Mouse (Mus musculus): Measurements from ENCODE around the gene Rab5c. TPM values are rescaled to one million over a fixed set of nuclear protein-coding genes. Genes with fewer than 3 reads are reported as not detected.
A peak's percentile ranks its signal among the peaks of the same experiment; 100 is the strongest.

Rab5c gene
- polyA plus RNA-seq, 1 experiment from 2014 or later, result 142 TPM

DNA sequence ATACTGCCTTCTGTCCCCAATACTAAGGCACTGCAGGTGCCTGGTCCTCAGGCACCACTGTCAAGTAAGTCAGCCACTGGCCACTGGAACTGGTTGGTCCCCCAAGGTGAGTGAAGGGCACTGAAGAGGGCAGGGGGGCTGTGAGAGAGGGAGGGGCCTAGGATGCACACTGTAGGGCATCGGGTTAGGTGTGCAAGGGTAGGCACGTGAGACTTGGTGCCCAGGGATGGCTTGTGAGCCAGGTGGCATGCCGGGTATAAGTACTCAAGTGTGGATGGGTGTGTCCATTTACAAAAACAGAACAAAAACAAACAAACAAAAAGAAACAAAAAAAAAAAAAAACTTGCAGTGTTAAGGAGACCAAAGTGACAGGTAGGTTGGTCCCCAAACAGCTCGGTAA is 49.6 kb downstream of the Rab5c start:
- no peaks in the 10 kb centered on the region for H3K9me3 ChIP-seq (replicated peaks; ENCODE audit: control insufficient read depth, low read length)
- 73% methylated on average over 4 of the region's 4 CpGs for WGBS

DNA sequence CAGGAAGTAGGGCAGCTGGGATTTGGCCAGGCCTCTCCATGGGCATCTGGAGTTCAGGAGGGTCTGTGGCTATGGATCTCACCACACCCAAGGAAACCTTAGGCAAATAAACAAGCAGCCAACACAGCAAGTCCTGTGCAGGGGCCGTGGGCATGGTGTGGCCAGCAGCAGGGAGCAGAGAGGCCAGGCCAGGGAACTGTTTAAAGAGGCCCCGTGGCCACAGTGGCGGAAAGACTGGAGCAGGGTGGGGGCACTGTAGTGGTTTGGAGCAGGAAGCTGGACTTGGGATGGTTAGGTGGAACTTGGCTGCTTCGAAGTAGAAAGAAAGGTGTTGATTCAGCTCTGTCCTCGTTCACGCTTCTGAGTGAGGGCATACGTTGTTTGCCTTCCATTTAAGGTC is 50.8 kb downstream of the Rab5c start:
- Histone ChIP-seq H3K9ac (ENCODE audit: low read length) (no peak overlapping the region), H3K4me3 (ENCODE audit: low read depth, low read length) (no peak overlapping the region), H3K4me1 (ENCODE audit: control insufficient read depth, insufficient read depth, low read length) (peaks cover 2% of the 10 kb centered on the region; the same call in 1 of the 2 replicates), H3K36me3 (ENCODE audit: control insufficient read depth, insufficient read depth, low read length) (no peaks in the 10 kb centered on the region), H3K4me2 (ENCODE audit: low read length) (no peak overlapping the region), H3K27ac (ENCODE audit: low read depth, low read length) (no peak overlapping the region), H3K9me3 (replicated peaks; ENCODE audit: control insufficient read depth, low read length) (no peaks in the 10 kb centered on the region), H3K27me3 (replicated peaks; ENCODE audit: control insufficient read depth, insufficient read depth, low read length) (peaks cover 6% of the 10 kb centered on the region; the same call in 1 of the 2 replicates)
- no peak for DNase-seq (ENCODE audit: low spot score)
- 88% methylated on average over 7 of the region's 7 CpGs for WGBS
- no peak for ATAC-seq

More for the DNA sequence above, 49.6 kb downstream of the Rab5c start:
- peaks cover 14% of the 10 kb centered on the region; the same call in 1 of the 2 replicates for H3K27me3 ChIP-seq (replicated peaks; ENCODE audit: control insufficient read depth, insufficient read depth, low read length)
- no peak overlapping the region for H3K27ac ChIP-seq (ENCODE audit: low read depth, low read length)
- no peaks in the 10 kb centered on the region for H3K36me3 ChIP-seq (ENCODE audit: control insufficient read depth, insufficient read depth, low read length)
- H3K4me3 ChIP-seq (ENCODE audit: low read depth, low read length), result no peak overlapping the region
- no peak overlapping the region for H3K9ac ChIP-seq (ENCODE audit: low read length)
- ATAC-seq, result no peak
- peaks cover 3% of the 10 kb centered on the region; the same call in 1 of the 2 replicates for H3K4me1 ChIP-seq (ENCODE audit: control insufficient read depth, insufficient read depth, low read length)
- no peak for DNase-seq (ENCODE audit: low spot score)
- H3K4me2 ChIP-seq (ENCODE audit: low read length), result no peak overlapping the region

DNA sequence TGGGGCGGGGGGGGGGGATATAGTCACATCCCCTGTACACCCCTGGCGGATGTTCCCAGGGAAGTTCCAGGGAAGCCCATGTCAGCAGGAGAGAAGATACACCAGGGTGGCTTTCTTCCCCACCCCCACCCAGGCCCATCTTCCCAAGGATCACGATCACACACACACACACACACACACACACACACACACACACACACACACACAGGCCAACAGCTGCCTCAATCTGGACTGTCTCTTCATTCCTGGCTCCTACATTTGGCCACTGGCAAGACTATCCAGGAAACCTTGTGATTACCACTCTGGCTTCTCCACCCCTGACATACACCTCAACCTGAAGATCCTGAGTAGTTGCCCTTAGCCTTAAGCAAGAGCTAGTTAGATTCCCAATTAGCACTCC is 52.6 kb downstream of the Rab5c start:
- H3K4me1 ChIP-seq (ENCODE audit: control insufficient read depth, insufficient read depth, low read length), result no peaks in the 10 kb centered on the region
- H3K27ac ChIP-seq (ENCODE audit: low read depth, low read length), result no peak overlapping the region
- WGBS, result 90% methylated on average over 3 of the region's 3 CpGs
- H3K9ac ChIP-seq (ENCODE audit: low read length), result no peak overlapping the region
- no peaks in the 10 kb centered on the region for H3K9me3 ChIP-seq (replicated peaks; ENCODE audit: control insufficient read depth, low read length)
- no peak for DNase-seq (ENCODE audit: low spot score)
- no peak overlapping the region for H3K4me2 ChIP-seq (ENCODE audit: low read length)
- H3K36me3 ChIP-seq (ENCODE audit: control insufficient read depth, insufficient read depth, low read length), result no peaks in the 10 kb centered on the region
- no peak overlapping the region for H3K4me3 ChIP-seq (ENCODE audit: low read depth, low read length)
- ATAC-seq, result no peak
- H3K27me3 ChIP-seq (replicated peaks; ENCODE audit: control insufficient read depth, insufficient read depth, low read length), result no peaks in the 10 kb centered on the region

DNA sequence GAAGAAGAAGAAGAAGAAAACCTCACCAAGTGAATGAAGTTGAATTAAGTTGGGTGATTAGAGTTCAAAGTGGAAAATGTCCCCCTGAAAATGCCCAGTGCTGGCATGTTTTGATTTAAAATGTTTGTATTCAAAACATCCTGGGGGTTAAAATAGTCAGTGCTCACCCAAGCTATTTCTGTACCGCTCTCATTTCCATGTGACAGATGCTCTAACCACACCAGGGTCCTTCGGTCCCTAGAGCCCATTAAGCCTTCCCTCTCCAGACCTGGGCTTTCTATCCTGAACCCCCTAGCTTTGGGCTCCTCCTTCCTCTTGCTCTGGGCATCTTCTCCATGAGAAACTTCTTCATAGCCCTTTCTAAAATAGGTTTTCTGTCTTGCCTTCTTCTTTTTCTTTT is 53.9 kb downstream of the Rab5c start:
- Histone ChIP-seq H3K36me3 (ENCODE audit: control insufficient read depth, insufficient read depth, low read length) (no peaks in the 10 kb centered on the region), H3K9ac (ENCODE audit: low read length) (no peak overlapping the region), H3K4me2 (ENCODE audit: low read length) (no peak overlapping the region), H3K4me3 (ENCODE audit: low read depth, low read length) (no peak overlapping the region), H3K27ac (ENCODE audit: low read depth, low read length) (no peak overlapping the region), H3K27me3 (replicated peaks; ENCODE audit: control insufficient read depth, insufficient read depth, low read length) (no peaks in the 10 kb centered on the region), H3K4me1 (ENCODE audit: control insufficient read depth, insufficient read depth, low read length) (no peaks in the 10 kb centered on the region), H3K9me3 (replicated peaks; ENCODE audit: control insufficient read depth, low read length) (no peaks in the 10 kb centered on the region)
- 90% methylated on average over 2 of the region's 2 CpGs for WGBS
- DNase-seq (ENCODE audit: low spot score) (no peak), ATAC-seq (no peak)

DNA sequence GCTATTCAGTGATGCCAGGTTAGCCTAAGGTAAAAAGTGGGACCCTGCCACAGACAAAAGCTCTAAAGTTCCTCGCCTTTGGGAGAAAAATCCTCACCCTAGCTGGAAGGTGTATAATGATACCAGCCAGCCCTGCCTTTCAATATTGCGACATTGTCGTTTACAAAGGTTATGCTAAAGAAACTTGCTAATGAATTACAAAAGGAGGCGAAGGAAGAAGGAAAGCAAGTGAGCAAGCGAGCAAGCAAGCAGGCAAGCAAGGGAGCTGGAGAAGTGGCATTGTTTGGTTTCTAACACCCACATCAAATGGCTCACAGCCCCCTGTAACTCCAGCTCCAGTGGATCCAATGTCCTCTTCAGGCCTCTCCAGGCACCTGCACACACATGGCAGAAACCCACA is 55.5 kb downstream of the Rab5c start:
- Histone ChIP-seq H3K4me2 (ENCODE audit: low read length) (no peak overlapping the region), H3K9ac (ENCODE audit: low read length) (no peak overlapping the region), H3K4me3 (ENCODE audit: low read depth, low read length) (no peak overlapping the region), H3K27ac (ENCODE audit: low read depth, low read length) (no peak overlapping the region), H3K4me1 (ENCODE audit: control insufficient read depth, insufficient read depth, low read length) (no peaks in the 10 kb centered on the region), H3K27me3 (replicated peaks; ENCODE audit: control insufficient read depth, insufficient read depth, low read length) (no peaks in the 10 kb centered on the region), H3K9me3 (replicated peaks; ENCODE audit: control insufficient read depth, low read length) (no peaks in the 10 kb centered on the region), H3K36me3 (ENCODE audit: control insufficient read depth, insufficient read depth, low read length) (no peaks in the 10 kb centered on the region)
- 67% methylated on average over 5 of the region's 5 CpGs for WGBS
- DNase-seq (ENCODE audit: low spot score) (no peak), ATAC-seq (no peak)

DNA sequence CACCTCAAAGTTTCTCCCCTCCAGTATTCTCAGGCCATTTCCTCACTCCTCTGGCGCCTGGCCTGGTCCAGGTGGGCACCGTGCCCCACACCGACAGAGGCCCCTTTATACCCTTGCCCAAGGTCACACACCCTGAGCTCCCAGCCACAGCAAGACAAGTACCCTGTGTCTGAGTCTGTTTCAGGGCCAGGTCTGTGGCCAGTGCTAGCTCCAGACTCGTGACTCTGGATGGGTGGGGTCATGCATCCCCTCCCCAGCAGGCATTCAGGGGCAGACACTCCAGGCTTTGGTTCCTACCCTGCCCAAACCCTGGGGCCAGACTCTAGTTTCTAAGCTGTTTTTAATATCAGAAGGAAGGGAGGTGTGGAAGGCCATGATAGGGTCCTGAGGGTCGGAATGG is 56.2 kb downstream of the Rab5c start:
- WGBS, result 78% methylated on average over 5 of the region's 5 CpGs
- Histone ChIP-seq H3K4me1 (ENCODE audit: control insufficient read depth, insufficient read depth, low read length) (no peaks in the 10 kb centered on the region), H3K4me3 (ENCODE audit: low read depth, low read length) (no peak overlapping the region), H3K27me3 (replicated peaks; ENCODE audit: control insufficient read depth, insufficient read depth, low read length) (no peaks in the 10 kb centered on the region), H3K27ac (ENCODE audit: low read depth, low read length) (no peak overlapping the region), H3K36me3 (ENCODE audit: control insufficient read depth, insufficient read depth, low read length) (no peaks in the 10 kb centered on the region), H3K4me2 (ENCODE audit: low read length) (no peak overlapping the region), H3K9ac (ENCODE audit: low read length) (no peak overlapping the region), H3K9me3 (replicated peaks; ENCODE audit: control insufficient read depth, low read length) (no peaks in the 10 kb centered on the region)
- DNase-seq (ENCODE audit: low spot score) (no peak), ATAC-seq (no peak)

DNA sequence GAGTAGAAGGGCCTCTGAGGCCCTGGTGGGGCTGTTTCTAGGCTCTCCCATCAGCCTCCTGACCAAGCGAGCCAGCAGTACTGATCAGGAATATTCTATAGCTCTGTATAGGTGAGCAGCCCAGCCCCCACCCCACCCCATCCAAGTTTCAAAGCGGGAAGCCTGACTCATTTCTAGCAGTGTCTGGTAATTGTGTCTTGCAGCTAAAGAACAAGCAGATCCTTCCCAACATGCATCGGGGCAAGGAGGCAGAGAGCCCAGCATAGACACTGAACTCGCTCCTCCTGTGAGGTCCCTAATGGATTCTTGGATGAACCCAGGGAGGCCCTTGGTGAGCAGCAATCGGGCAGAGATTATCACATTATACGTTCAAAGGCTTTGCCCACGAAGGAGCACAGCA is 60.2 kb downstream of the Rab5c start:
- H3K36me3 ChIP-seq (ENCODE audit: control insufficient read depth, insufficient read depth, low read length), result no peaks in the 10 kb centered on the region
- H3K27ac ChIP-seq (ENCODE audit: low read depth, low read length), result no peak overlapping the region
- no peak overlapping the region for H3K4me3 ChIP-seq (ENCODE audit: low read depth, low read length)
- WGBS, result 55% methylated on average over 7 of the region's 7 CpGs
- no peak overlapping the region for H3K9ac ChIP-seq (ENCODE audit: low read length)
- H3K27me3 ChIP-seq (replicated peaks; ENCODE audit: control insufficient read depth, insufficient read depth, low read length), result no peaks in the 10 kb centered on the region
- H3K9me3 ChIP-seq (replicated peaks; ENCODE audit: control insufficient read depth, low read length), result no peaks in the 10 kb centered on the region
- H3K4me2 ChIP-seq (ENCODE audit: low read length), result no peak overlapping the region
- no peaks in the 10 kb centered on the region for H3K4me1 ChIP-seq (ENCODE audit: control insufficient read depth, insufficient read depth, low read length)
- ATAC-seq, result no peak
- no peak for DNase-seq (ENCODE audit: low spot score)

DNA sequence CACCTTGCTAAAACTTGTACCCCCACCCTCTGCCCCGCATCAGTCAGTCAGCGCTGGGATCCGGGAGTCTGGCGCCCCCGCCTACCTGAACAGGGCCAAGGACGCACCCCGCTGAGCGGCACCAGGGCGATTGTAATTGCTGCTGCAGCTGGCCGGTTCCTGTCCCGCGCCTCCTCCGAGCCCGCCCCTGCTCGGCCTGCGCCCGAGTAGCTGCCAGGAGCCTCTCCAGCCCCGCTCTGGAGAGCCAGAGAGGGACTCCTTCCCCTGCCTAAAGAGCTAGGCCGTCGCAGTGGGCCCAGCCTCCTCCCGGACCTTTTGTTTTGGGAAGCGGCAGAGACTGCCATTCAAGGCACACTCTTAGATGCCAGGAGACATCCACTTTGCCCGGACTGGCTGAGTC is 64.8 kb downstream of the Rab5c start:
- H3K9ac ChIP-seq (ENCODE audit: low read length), result peak overlapping the region; percentile 25; the same call in 1 of the 2 replicates
- DNase-seq (ENCODE audit: low spot score) (peak; percentile 23), ATAC-seq (no peak)
- no peak overlapping the region for H3K4me3 ChIP-seq (ENCODE audit: low read depth, low read length)
- no peaks in the 10 kb centered on the region for H3K36me3 ChIP-seq (ENCODE audit: control insufficient read depth, insufficient read depth, low read length)
- H3K27ac ChIP-seq (ENCODE audit: low read depth, low read length), result no peak overlapping the region
- H3K4me2 ChIP-seq (ENCODE audit: low read length), result peak overlapping the region; percentile 26; the same call in 1 of the 2 replicates
- 2% methylated on average over 23 of the region's 23 CpGs for WGBS
- no peaks in the 10 kb centered on the region for H3K27me3 ChIP-seq (replicated peaks; ENCODE audit: control insufficient read depth, insufficient read depth, low read length)
- H3K9me3 ChIP-seq (replicated peaks; ENCODE audit: control insufficient read depth, low read length), result 0 out of 2 replicates have a peak, but pooled peaks cover 2% of the 10 kb centered on the region
- H3K4me1 ChIP-seq (ENCODE audit: control insufficient read depth, insufficient read depth, low read length), result no peaks in the 10 kb centered on the region

DNA sequence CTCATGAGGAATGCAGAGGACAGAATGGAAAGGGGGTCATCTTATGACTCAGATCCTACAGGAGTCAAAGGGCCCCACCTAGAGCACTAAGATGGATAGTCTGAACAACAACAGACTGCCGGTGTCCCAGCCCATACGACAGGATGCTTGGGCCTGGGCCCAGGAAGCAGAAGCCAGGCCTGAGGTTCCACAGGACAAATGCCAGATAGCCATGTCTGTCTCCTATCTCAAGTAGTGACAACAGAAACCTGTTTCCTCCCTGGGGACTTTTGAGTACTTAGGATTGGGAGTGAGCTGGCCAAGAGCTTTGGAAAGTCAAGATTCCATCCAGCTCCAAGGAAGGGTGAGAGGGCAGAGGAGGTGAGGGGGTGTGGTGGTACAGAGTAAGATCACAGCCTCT is 66.1 kb downstream of the Rab5c start:
- Histone ChIP-seq H3K4me1 (ENCODE audit: control insufficient read depth, insufficient read depth, low read length) (no peaks in the 10 kb centered on the region), H3K4me3 (ENCODE audit: low read depth, low read length) (no peak overlapping the region), H3K27me3 (replicated peaks; ENCODE audit: control insufficient read depth, insufficient read depth, low read length) (no peaks in the 10 kb centered on the region), H3K9ac (ENCODE audit: low read length) (no peak overlapping the region), H3K9me3 (replicated peaks; ENCODE audit: control insufficient read depth, low read length) (0 out of 2 replicates have a peak, but pooled peaks cover 2% of the 10 kb centered on the region), H3K27ac (ENCODE audit: low read depth, low read length) (no peak overlapping the region), H3K36me3 (ENCODE audit: control insufficient read depth, insufficient read depth, low read length) (no peaks in the 10 kb centered on the region), H3K4me2 (ENCODE audit: low read length) (no peak overlapping the region)
- no peak for ATAC-seq
- no peak for DNase-seq (ENCODE audit: low spot score)
- WGBS, result 92% methylated on average over 2 of the region's 2 CpGs

Measured in forebrain, embryonic 14.5 days (tissue).